Mouse (Mus musculus) layer of hippocampus, adult 2 months (tissue): Measurements from ENCODE around the gene Smad3. TPM values are rescaled to one million over a fixed set of nuclear protein-coding genes. Genes with fewer than 3 reads are reported as not detected.
A peak's percentile ranks its signal among the peaks of the same experiment; 100 is the strongest.

Experiments
- DNase-seq, 2 experiments: peaks; one replicate each; pipeline ENCODE4 v3.0.0; 2022; ENCODE audit warnings: low spot score in 2 of 2
- H3K27ac ChIP-seq: fragments of 200-600 bp; 2 replicates; pipeline ENCODE4 v1.8.1; 2022
- H3K4me3 ChIP-seq: fragments of 200-600 bp; 2 replicates; pipeline ENCODE4 v1.8.1; 2022; ENCODE audit warnings: mild to moderate bottlenecking
- CTCF ChIP-seq: fragments of 200-600 bp; conservative IDR thresholded peaks from 2 replicates; pipeline ENCODE4 v1.8.1; 2022; ENCODE audit warnings: antibody characterized with exemption, mild to moderate bottlenecking, moderate library complexity
- total RNA-seq, 2 experiments: library from RNA; stranded (reverse); gene quantifications; 2 replicates each; pipeline ENCODE4 v1.2.3; 2021

The Smad3 gene
- total RNA-seq, 2 experiments from 2014 or later: 48.7 to 49.6 TPM

- Histone ChIP-seq H3K27ac (no peak overlapping the region), H3K4me3 (no peak overlapping the region)
- no peak for DNase-seq
- TF ChIP-seq CTCF: no peak
Measured at GRCm38 (mm10) chr9:63759973-63760722, 2.4 kb upstream of the Smad3 start.

GRCm38 (mm10) chr9:63758641-63759391 lies 1.0 kb upstream of the Smad3 start:
- DNase-seq: no peak
- no peak for TF ChIP-seq CTCF
- Histone ChIP-seq H3K4me3 (peak overlapping the region; percentile 85), H3K27ac (peak overlapping the region; percentile 90)

DNA sequence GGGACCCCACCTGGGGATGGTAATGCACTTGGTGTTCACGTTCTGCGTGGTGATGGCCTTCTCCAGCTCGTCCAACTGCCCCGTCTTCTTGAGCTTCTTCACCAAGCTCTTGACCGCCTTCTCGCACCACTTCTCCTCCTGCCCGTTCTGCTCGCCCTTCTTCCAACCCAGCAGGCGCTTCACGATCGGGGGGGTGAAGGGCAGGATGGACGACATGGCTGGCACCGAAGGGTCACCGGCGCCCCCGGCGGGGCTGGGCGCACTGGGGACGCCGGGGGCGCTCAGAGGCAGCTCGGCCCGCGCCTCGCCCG lies 377 bp downstream of the Smad3 start:
- no peak for TF ChIP-seq CTCF

GRCm38 (mm10) chr9:63756581-63757461 lies 973 bp downstream of the Smad3 start:
- H3K4me3 ChIP-seq: peak overlapping the region; percentile 85
- DNase-seq: peak; percentile 60 to 81
- peak overlapping the region; percentile 90 for H3K27ac ChIP-seq
- TF ChIP-seq CTCF: no peak

More for the DNA sequence above, 377 bp downstream of the Smad3 start:
- H3K4me3 ChIP-seq: peak overlapping the region; percentile 85
- no peak for DNase-seq
- peak overlapping the region; percentile 90 for H3K27ac ChIP-seq

GRCm38 (mm10) chr9:63755671-63756543 lies 1.9 kb downstream of the Smad3 start:
- TF ChIP-seq CTCF: no peak
- H3K27ac ChIP-seq: peak overlapping the region; percentile 90
- DNase-seq: no peak

DNA sequence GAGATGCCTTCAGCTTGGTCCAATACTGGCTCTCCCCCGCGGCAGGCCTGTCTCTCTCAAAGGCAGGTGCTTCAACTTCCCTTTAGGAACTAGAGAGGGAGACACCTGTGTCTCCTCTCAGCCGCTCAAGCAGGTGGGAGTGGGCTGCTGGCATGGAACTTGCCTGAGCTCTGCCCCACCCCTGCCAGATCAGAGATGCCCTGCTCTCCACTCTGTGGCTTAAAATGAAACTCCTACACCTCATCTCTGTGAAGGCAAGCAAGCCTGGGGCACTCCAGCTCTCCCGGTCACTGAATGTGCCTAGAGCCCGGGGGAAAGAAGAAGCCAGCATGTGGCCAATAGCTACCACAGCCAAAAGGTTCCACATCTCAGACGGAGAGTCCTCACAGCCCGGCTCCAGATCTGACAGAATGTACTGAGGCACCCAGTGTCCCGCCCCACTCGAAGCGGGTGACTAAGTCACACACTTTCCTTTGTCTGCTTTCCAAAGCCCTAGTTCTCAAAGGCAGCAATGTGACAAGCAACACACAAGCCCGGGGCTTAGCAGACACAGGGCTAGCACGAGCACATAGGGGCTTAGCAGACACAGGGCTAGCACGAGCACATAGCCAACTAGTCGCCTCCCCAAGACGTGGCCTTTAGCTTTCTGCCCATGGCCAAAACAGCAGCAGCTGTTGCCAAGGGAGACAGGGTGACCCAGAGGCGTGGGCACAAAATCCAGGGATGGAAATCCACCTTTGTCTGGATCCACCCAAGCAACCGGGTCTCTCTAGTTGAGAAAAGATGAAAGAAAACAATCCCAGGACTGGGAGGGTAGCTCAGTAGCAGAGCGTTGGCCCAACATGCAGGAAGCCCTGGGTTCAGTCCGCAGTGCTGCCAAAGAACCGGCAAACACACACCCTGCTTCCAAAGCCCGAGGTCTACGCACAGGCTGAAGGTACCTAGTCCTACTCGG lies 3.0 kb downstream of the Smad3 start:
- Histone ChIP-seq H3K4me3 (peak overlapping the region; percentile 85), H3K27ac (peak overlapping the region; percentile 90)
- no peak for DNase-seq
- TF ChIP-seq CTCF: no peak

More at GRCm38 (mm10) chr9:63755671-63756543, 1.9 kb downstream of the Smad3 start:
- H3K4me3 ChIP-seq: peak overlapping the region; percentile 85

GRCm38 (mm10) chr9:63754039-63754438 lies 3.8 kb downstream of the Smad3 start:
- Histone ChIP-seq H3K4me3 (peak overlapping the region; percentile 85), H3K27ac (peak overlapping the region; percentile 90; the same call in 1 of the 2 replicates)
- no peak for DNase-seq
- TF ChIP-seq CTCF: no peak

GRCm38 (mm10) chr9:63753359-63753758 lies 4.4 kb downstream of the Smad3 start:
- H3K4me3 ChIP-seq: peak overlapping the region; percentile 8; the same call in 1 of the 2 replicates
- 0 out of 2 replicates have a peak overlapping the region, but pooled peaks have one; percentile 90 for H3K27ac ChIP-seq
- DNase-seq: no peak
- TF ChIP-seq CTCF: no peak

GRCm38 (mm10) chr9:63752576-63752975 lies 5.2 kb downstream of the Smad3 start:
- Histone ChIP-seq H3K4me3 (no peak overlapping the region), H3K27ac (no peak overlapping the region)
- DNase-seq: no peak
- no peak for TF ChIP-seq CTCF

DNA sequence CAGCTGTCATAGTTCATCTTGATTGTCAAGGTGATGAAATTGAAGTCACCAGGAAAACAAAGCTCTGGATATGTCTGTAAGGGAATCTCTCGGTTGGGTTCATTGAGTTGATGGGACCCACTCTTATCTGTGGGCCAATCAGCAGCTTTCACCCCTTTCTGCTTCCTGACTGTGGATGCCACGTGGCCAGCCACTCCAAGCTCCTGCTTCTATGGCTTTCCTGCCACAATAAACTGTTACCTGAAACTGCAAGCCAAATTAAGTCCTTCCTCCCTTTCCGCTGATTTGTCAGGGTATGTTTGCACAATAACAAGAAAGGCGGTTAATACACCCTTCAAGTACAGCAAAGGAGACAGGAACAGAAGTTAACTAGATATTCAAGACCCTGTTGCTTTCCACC lies 6.5 kb downstream of the Smad3 start:
- Histone ChIP-seq H3K4me3 (no peak overlapping the region), H3K27ac (no peak overlapping the region)
- no peak for DNase-seq
- TF ChIP-seq CTCF: no peak
